Mouse (Mus musculus): ENCODE measurements around the gene Ctsw.
"Not testable (repeated sequence)": the region's sequence is repeated elsewhere in the genome, so short reads cannot be mapped to it uniquely, and the experiment has no call there.

The Ctsw gene

DNA sequence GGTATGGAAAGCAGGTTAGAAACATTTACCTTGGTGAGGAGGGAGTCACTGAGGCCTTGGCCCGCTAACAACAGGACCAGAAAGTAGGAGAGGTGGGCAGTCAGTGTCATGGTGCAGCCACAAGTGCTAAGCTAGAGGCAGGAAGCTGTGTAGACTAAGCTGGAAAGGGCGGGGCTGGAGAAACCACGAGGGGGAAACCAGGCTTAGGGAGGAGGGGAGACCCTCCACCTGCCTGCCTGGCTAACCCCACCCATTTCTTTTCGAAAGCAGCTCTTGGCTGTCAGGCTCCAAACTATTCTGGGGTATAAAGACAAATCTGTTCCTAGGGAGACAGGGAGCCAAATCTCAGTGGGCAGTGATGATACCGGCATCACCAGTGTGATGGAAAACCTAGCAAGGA is at the start of gene Ctsw:
Gene Ctsw, minus strand, starts transcription at position 134 of the 400 bp plus-strand sequence.
- peak; percentile 49 to 63 for DNase-seq (ENCODE audit: low read depth in 2 of 2, low spot score in 2 of 2)

- no peak for DNase-seq (ENCODE audit: low read depth in 2 of 2, low spot score in 2 of 2)
Observed at GRCm38 (mm10) chr19:5516906-5517505, 48.7 kb upstream of the Ctsw start.

DNA sequence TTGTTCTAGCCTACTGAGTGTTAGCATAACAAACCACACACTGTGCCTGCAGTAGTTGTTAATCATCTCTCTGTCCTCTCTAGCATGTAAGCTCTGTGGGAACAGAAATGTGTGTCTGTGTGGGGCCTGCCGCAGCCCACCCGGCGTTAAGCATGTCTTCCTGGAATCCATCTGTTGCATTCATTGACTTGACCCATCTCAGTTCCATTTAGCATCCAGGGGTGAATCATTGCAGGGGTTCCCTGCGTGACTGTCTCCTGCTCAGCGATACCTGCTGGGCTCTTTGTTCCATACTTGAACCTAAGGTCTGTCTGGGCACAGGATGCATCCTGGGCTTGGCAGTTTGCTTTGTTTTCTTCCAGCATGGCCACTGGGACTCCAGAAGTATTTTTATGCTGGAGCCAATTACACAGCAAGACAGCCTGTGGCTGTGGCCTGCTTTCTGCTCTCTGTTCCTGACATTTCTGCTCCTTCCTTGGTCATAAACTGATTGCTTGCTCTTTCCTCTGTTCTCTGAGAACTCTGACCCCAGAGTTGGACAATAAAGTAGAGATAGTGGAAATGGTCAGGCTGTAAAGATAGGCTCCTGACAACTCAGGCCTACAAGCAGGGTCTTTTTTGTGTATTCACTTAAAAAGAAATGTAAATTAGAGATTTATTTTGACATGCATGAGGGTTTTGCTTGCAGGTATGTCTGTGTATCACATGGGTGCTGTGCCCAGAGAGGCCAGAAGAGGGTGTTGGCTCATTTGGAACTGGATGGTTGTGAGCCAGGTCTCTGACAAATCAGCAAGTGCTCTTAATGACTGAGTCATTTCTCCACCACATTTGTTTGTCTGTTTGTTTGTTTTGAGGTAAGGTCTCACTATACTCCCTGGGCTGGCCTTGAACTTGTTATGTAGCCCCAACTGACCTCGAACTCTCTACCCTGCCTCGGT is 47.8 kb upstream of the Ctsw start:
- DNase-seq (ENCODE audit: low read depth in 2 of 2, low spot score in 2 of 2) = no peak

DNA sequence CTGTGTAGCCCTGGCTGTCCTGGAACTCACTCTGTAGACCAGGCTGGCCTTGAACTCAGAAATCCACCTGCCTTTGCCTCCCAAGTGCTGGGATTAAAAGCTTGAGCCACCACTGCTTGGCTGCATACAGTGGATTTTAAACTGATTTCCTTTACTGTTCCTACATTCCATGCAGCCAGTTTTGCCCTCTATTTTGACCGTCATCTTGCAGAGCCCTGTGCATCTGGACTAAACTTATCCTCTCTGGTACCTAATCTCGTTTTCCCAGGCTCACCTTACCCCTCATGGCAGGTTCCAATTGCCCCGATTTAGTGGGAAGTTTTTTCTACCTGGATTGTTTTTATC is 44.7 kb upstream of the Ctsw start:
- DNase-seq (ENCODE audit: low read depth in 2 of 2, low spot score in 2 of 2) = no peak

GRCm38 (mm10) chr19:5512091-5513004 is 44.0 kb upstream of the Ctsw start:
- no peak for DNase-seq (ENCODE audit: low read depth in 2 of 2, low spot score in 2 of 2)

GRCm38 (mm10) chr19:5511074-5511632 is 42.8 kb upstream of the Ctsw start:
- no peak for DNase-seq (ENCODE audit: low read depth in 2 of 2, low spot score in 2 of 2)

- peak; percentile 87 to 88 for DNase-seq (ENCODE audit: low read depth in 2 of 2, low spot score in 2 of 2)
Observed at GRCm38 (mm10) chr19:5510031-5511026, 42.0 kb upstream of the Ctsw start, which contains the start of gene Snx32. Gene Snx32, minus strand, starts transcription at chr19:5510538.

GRCm38 (mm10) chr19:5503687-5504086 is 35.4 kb upstream of the Ctsw start, which contains the start of gene 1700020D05Rik:
Gene 1700020D05Rik, minus strand, starts transcription at chr19:5503787.
- DNase-seq (ENCODE audit: low read depth in 2 of 2, low spot score in 2 of 2) = no peak

DNA sequence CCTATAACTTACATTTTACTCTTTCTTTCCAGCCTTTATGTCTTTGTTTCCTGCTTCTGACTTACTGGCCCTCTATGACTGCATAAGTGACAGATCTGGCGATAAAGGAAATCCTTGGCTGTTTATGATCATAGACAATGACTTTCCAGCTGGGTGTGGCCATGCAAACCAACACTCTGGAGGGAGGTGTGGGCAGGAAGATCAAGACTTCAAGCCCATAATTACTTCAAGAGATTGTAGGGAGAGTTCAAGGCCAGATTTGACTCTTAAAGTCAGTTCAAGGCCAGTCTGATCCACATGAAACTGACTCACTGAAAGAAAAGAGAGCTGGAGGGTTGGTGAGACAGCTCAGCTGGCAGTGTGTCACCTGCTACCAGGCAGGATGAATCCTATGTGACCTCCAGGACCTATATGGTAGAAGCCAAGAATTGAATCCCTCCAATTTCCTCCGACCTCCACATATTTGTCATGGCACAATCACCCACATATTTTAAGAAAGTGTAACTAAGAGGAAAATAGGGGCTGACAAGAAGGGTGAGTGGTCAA is 32.1 kb upstream of the Ctsw start:
- no peak for DNase-seq (ENCODE audit: low read depth in 2 of 2, low spot score in 2 of 2)

DNA sequence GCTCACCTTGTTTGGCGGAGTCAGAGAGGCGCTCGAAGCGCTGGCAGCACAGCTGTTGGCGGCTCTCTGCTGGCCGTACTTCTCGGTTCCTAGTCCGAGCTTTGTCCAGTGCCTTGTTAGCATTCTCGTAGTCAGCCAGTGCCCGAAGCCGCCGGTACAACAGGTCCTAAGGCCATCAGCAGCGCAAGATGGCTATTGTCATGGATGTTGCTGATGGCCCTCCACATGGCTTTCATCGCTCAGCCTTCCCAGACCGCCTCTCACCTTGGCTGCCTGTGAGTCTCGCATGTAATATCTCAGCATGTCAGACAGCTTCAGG is 27.7 kb upstream of the Ctsw start:
- no peak for DNase-seq (ENCODE audit: low read depth in 2 of 2, low spot score in 2 of 2)

GRCm38 (mm10) chr19:5495353-5496051 is 27.2 kb upstream of the Ctsw start:
- DNase-seq (ENCODE audit: low read depth in 2 of 2, low spot score in 2 of 2) = no peak

DNA sequence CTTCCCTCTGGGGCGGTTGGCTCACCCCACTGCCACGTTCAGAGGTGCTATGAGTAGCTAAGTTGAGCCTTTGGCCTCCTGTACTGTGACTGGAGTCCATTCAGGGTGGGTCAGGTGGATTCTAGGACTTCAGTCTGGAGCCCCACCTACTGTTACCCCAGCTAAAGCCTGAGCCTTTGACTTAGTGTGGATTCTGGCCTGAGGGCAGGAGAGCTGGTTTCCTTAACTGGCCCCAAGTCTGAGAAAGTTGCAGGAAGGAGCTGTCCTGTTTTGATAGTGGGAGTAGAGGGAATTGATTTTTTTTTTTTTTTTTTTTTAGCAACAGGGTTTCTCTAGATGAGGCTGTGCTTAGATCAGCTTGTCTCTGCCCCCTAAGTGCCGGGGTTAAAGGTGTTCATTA is 26.0 kb upstream of the Ctsw start:
- DNase-seq (ENCODE audit: low read depth in 2 of 2, low spot score in 2 of 2) = no peak

- not testable (repeated sequence) for DNase-seq (ENCODE audit: low read depth in 2 of 2, low spot score in 2 of 2)
Observed at GRCm38 (mm10) chr19:5493301-5493721, 25.0 kb upstream of the Ctsw start.

GRCm38 (mm10) chr19:5492641-5493040 is 24.3 kb upstream of the Ctsw start:
- DNase-seq (ENCODE audit: low read depth in 2 of 2, low spot score in 2 of 2) = no peak

- peak; percentile 80 to 86 for DNase-seq (ENCODE audit: low read depth in 2 of 2, low spot score in 2 of 2)
Observed at GRCm38 (mm10) chr19:5490898-5491708, 22.8 kb upstream of the Ctsw start.

- peak; percentile 87 to 91 for DNase-seq (ENCODE audit: low read depth in 2 of 2, low spot score in 2 of 2)
Observed at GRCm38 (mm10) chr19:5490313-5490897, 22.1 kb upstream of the Ctsw start, which contains the start of gene Cfl1. Gene Cfl1, plus strand, starts transcription at chr19:5490455.

- not testable (repeated sequence) for DNase-seq (ENCODE audit: low read depth in 2 of 2, low spot score in 2 of 2)
Observed at GRCm38 (mm10) chr19:5489721-5490120, 21.4 kb upstream of the Ctsw start.
